Mouse (Mus musculus) lung, embryonic 14.5 days (tissue): ENCODE results near the gene Rad23a. TPM values are rescaled to one million over a fixed set of nuclear protein-coding genes. Genes with fewer than 3 reads are reported as not detected.

ENCODE experiments used
- ATAC-seq: fragments of 200-750 bp; cut with Nextera tagmentation; 2 replicates; pipeline ENCODE4 v1.8.0; 2017; ENCODE audit warnings: mild to moderate bottlenecking, moderate TSS enrichment, moderate library complexity; ENCODE audit not compliant: insufficient read depth
- DNase-seq: peaks from one replicate; pipeline ENCODE4 v3.0.0-alpha.2; 2015
- H3K27ac ChIP-seq: fragments of 300-500 bp; sonication (generic); 2 replicates; pipeline ENCODE4 v1.5.1; 2014; ENCODE audit warnings: low read depth, mild to moderate bottlenecking, moderate library complexity
- H3K27me3 ChIP-seq: fragments of 300-500 bp; sonication (generic); 2 replicates; pipeline ENCODE4 v1.6.1; 2014; ENCODE audit warnings: low read length, control low read depth; ENCODE audit not compliant: insufficient read depth
- H3K36me3 ChIP-seq: fragments of 300-500 bp; sonication (generic); 2 replicates; pipeline ENCODE4 v1.6.1; 2014; ENCODE audit warnings: control low read depth; ENCODE audit not compliant: insufficient read depth
- H3K4me1 ChIP-seq: fragments of 300-500 bp; sonication (generic); 2 replicates; pipeline ENCODE4 v1.6.1; 2014; ENCODE audit warnings: antibody characterized with exemption, control low read depth; ENCODE audit not compliant: insufficient read depth
- H3K4me2 ChIP-seq: fragments of 300-500 bp; sonication (generic); 2 replicates; pipeline ENCODE4 v1.6.1; 2014; ENCODE audit warnings: mild to moderate bottlenecking
- H3K4me3 ChIP-seq: fragments of 300-500 bp; sonication (generic); 2 replicates; pipeline ENCODE4 v1.5.1; 2014; ENCODE audit warnings: low read depth, low read length
- H3K9ac ChIP-seq: fragments of 300-500 bp; sonication (generic); 2 replicates; pipeline ENCODE4 v1.6.1; 2014
- H3K9me3 ChIP-seq: fragments of 300-500 bp; sonication (generic); 2 replicates; pipeline ENCODE4 v1.6.1; 2016; ENCODE audit warnings: low read depth, low read length, control low read depth
- CTCF ChIP-seq: IDR thresholded peaks from 2 replicates; pipeline ENCODE4 v1.5.1; 2016; ENCODE audit warnings: antibody characterized with exemption, low read depth
- WGBS: fragments of 180-500 bp; shearing (Covaris S2); extraction: QIAGEN DNeasy Blood & Tissue Kit; methylation state at CpG from one replicate; pipeline ENCODE4 v1.1.7; 2014; 5-methylcytosine and 5-hydroxymethylcytosine counted together
- polyA plus RNA-seq: library from polyadenylated mRNA; unstranded; fragments of >200 nt; fragmentation: Nextera tagmentation; extraction: Ambion mirVana; gene quantifications from 2 replicates; pipeline ENCODE4 v1.2.1, GENCODE M21; 2014

Rad23a gene
- 118 and 123 TPM in 2 replicates for polyA plus RNA-seq

GRCm38 (mm10) chr8:84840248-84840999 is at the start of gene Rad23a:
TSS of gene Rad23a (minus strand) at chr8:84840665.
- DNase-seq (peak; percentile 98), ATAC-seq (peak; percentile 93)
- TF ChIP-seq CTCF, result no peak
- WGBS, result under 1% methylated on average over 55 of the region's 55 CpGs
- Histone ChIP-seq H3K27me3 (no peaks in the 10 kb centered on the region), H3K4me3 (peak within 1 kb of the TSS; percentile 77), H3K4me2 (peak within 1 kb of the TSS; percentile 72), H3K9me3 (no peaks in the 10 kb centered on the region), H3K4me1 (peaks cover 12% of the 10 kb centered on the region), H3K27ac (peak within 1 kb of the TSS; percentile 91), H3K9ac (peak within 1 kb of the TSS; percentile 88), H3K36me3 (peaks cover 81% of the 10 kb centered on the region)

DNA sequence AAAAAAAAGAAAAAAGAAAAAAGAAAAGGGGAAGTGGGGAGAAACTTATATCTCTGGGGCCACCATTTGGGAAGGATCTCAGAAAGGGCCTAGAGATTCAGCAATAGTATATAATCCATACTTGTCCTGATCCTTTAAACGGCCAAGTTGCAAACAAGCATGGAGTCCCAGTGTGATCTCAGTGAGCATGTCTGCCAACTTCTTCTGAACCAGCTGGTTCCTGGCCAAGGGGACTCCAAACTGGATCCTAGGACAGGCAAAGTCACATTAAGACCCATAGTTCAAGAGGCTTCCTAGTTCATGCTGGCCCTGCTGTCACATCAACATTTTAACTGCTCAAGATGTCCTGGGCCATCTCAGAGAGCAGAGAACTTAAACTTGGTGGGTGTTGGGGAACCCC is 48.7 kb upstream of the Rad23a start:
- H3K27me3 ChIP-seq, result no peaks in the 10 kb centered on the region
- no peak overlapping the region for H3K27ac ChIP-seq
- 93% methylated on average over 1 of the region's 1 CpGs for WGBS
- no peak for TF ChIP-seq CTCF
- peaks cover 9% of the 10 kb centered on the region; the same call in 1 of the 2 replicates for H3K4me1 ChIP-seq
- H3K36me3 ChIP-seq, result peaks cover 41% of the 10 kb centered on the region
- DNase-seq, result no peak
- H3K4me3 ChIP-seq, result no peak overlapping the region
- H3K9ac ChIP-seq, result no peak overlapping the region
- H3K4me2 ChIP-seq, result no peak overlapping the region
- H3K9me3 ChIP-seq, result no peaks in the 10 kb centered on the region
- ATAC-seq, result no peak

- no peaks in the 10 kb centered on the region for H3K9me3 ChIP-seq
- no peak overlapping the region for H3K4me3 ChIP-seq
- peaks cover 9% of the 10 kb centered on the region; the same call in 1 of the 2 replicates for H3K4me1 ChIP-seq
- peaks cover 41% of the 10 kb centered on the region for H3K36me3 ChIP-seq
- ATAC-seq (no peak), DNase-seq (no peak)
- TF ChIP-seq CTCF, result no peak
- WGBS, result 88% methylated on average over 3 of the region's 3 CpGs
- H3K27me3 ChIP-seq, result no peaks in the 10 kb centered on the region
- H3K4me2 ChIP-seq, result no peak overlapping the region
- H3K9ac ChIP-seq, result no peak overlapping the region
- no peak overlapping the region for H3K27ac ChIP-seq
Observed at GRCm38 (mm10) chr8:84888280-84888679, 47.8 kb upstream of the Rad23a start.

- DNase-seq (no peak), ATAC-seq (no peak)
- 84% methylated on average over 4 of the region's 4 CpGs for WGBS
- Histone ChIP-seq H3K4me1 (no peaks in the 10 kb centered on the region), H3K9me3 (no peaks in the 10 kb centered on the region), H3K27me3 (no peaks in the 10 kb centered on the region), H3K9ac (no peak overlapping the region), H3K36me3 (peaks cover 34% of the 10 kb centered on the region), H3K27ac (no peak overlapping the region), H3K4me3 (no peak overlapping the region), H3K4me2 (no peak overlapping the region)
- no peak for TF ChIP-seq CTCF
Observed at GRCm38 (mm10) chr8:84884728-84885127, 44.3 kb upstream of the Rad23a start.

DNA sequence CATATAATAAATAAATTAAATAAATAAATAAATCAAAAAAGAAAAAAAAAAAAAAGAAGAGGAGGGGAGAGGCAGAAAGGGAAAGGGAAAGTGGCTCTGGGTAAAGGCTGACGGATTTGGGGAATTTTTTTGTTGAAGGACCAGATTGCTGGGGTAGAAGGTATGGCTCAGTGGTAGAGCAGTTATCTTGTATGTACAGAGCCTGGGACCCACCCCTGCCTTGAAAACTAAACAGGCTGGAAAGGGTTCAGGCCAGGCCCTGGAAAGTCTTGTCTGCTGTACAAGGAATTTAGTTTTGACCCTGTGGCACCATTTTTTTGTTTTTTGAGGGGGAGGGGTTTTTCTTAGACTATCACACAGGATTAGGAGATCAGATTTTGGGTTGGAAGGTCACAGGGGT is 38.5 kb upstream of the Rad23a start:
- H3K36me3 ChIP-seq, result no peaks in the 10 kb centered on the region
- H3K4me1 ChIP-seq, result no peaks in the 10 kb centered on the region
- no peak overlapping the region for H3K9ac ChIP-seq
- TF ChIP-seq CTCF, result no peak
- DNase-seq, result no peak
- no peaks in the 10 kb centered on the region for H3K27me3 ChIP-seq
- H3K4me3 ChIP-seq, result no peak overlapping the region
- H3K9me3 ChIP-seq, result no peaks in the 10 kb centered on the region
- no peak overlapping the region for H3K27ac ChIP-seq
- no peak for ATAC-seq
- H3K4me2 ChIP-seq, result no peak overlapping the region
- 57% methylated on average over 1 of the region's 1 CpGs for WGBS

- no peak for TF ChIP-seq CTCF
- Histone ChIP-seq H3K9ac (no peak overlapping the region), H3K4me2 (no peak overlapping the region), H3K36me3 (no peaks in the 10 kb centered on the region), H3K4me1 (peaks cover 3% of the 10 kb centered on the region), H3K27ac (no peak overlapping the region), H3K9me3 (no peaks in the 10 kb centered on the region), H3K27me3 (no peaks in the 10 kb centered on the region), H3K4me3 (no peak overlapping the region)
- WGBS, result 68% methylated on average over 3 of the region's 3 CpGs
- DNase-seq (no peak), ATAC-seq (no peak)
Observed at GRCm38 (mm10) chr8:84877297-84878035, 37.0 kb upstream of the Rad23a start.

DNA sequence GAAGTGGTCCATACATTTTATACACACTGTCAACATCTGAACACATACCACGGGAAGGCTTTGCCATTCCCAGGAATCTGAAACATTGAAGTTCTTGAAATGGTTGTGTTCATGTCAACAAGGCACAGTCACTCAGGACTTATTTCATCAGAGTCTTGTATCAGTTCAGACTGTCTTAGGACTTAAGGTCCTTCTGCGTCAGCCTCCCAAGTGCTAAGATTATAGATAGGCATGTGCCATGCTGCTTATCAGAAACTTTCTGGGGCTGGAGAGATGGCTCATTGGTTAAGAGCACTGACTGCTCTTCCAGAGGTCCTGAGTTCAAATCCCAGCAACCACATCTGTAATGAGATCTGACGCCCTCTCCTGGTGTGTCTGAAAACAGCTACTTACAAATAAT is 33.9 kb upstream of the Rad23a start:
- H3K36me3 ChIP-seq, result peaks cover 6% of the 10 kb centered on the region; the same call in 1 of the 2 replicates
- TF ChIP-seq CTCF, result no peak
- no peak for ATAC-seq

More for the DNA sequence above, 33.9 kb upstream of the Rad23a start:
- Histone ChIP-seq H3K9me3 (no peaks in the 10 kb centered on the region), H3K4me3 (no peak overlapping the region), H3K27me3 (no peaks in the 10 kb centered on the region), H3K9ac (no peak overlapping the region), H3K4me1 (peaks cover 8% of the 10 kb centered on the region), H3K27ac (no peak overlapping the region), H3K4me2 (no peak overlapping the region)
- no peak for DNase-seq
- 76% methylated on average over 3 of the region's 3 CpGs for WGBS
